Mouse (Mus musculus): ENCODE results near the gene Zdhhc5.
"Not testable (repeated sequence)": the region's sequence is repeated elsewhere in the genome, so short reads cannot be mapped to it uniquely, and the experiment has no call there.

Zdhhc5 gene

GRCm38 (mm10) chr2:84695007-84695695 is 19.8 kb downstream of the Zdhhc5 start:
- DNase-seq (ENCODE audit: low spot score): no peak

DNA sequence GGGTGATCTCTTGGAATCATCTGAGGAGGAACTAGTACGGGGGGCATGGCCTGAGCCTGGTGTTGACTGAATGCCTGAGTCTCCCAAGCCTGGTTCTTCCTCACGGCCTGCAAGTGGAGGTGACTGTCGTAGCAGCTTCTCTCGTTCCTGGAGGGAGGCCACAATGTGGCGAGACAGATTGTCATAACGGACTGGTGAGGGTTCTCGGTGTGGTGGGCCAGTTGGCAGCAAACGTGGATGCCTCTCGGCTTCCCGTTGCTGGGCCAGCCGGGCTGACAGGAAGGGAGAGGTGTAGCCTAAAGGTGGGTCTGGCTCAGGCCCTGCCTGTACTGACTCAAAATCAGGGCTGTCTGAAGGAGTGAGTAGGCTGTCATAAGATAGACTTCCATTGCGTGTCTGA is 24.9 kb downstream of the Zdhhc5 start:
- no peak for DNase-seq (ENCODE audit: low spot score)

DNA sequence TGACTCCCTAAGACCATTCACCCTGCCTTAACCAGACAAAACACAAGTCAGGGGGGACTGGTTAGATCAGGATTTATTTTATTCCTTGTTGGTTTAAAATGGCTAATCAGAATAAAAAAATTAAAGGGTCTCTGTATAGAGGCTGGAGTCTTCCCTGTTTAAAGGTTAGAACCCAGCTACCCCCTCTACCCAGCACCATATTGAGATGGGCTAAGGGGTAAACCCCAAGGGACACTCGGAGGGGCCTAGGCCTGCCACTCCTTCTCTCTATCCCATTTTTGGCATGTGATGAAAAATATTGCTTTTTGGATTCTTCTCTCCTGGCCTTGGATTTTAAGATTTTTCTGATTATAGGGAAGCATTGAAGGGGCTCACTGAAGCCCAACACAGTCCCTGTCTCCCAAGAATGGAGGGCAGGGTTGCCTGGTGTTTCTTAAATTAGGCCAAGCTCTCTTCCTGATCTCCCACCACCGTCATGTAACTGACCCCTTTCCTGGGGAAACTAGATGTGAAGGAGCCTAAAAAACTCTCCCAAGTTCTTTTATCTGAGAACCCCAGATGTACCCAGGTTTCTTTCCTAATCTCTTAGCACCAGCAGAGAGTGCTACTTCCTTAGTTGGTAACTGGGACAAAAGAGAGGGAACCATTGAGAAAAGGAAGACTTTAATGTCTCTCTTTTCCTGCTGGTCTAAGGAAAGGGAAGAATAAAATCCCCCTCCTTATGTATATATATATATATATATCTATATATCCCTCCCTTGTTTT is 26.7 kb downstream of the Zdhhc5 start:
- DNase-seq (ENCODE audit: low spot score): no peak

DNA sequence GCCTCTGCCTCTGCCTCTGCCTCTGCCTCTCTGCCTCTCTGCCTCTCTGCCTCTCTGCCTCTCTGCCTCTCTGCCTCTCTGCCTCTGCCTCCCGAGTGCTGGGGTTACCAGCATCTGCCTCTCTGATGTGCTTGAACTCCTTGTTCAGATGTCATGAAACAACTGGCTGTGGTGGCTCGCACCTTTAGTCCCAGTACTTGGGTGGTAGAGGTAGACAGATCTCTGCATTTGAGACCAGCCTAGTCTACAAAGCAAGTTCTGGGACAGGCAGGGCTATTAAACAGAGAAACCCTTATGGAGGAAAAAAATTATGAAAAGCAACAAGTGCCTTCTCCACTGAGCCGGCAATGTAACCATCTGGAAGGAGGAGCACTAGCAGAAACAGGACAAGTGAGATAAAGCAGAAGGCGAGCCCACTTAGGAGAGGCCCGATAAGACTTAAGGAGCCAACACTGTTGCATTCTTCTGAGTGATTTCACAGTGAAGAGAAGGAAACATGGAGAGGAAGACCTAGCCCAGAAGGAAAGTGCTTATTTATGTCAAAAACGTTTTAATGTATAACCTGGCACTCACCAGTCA is 32.3 kb downstream of the Zdhhc5 start:
- peak; percentile 37 for DNase-seq (ENCODE audit: low spot score)

GRCm38 (mm10) chr2:84679016-84679415 is 36.0 kb downstream of the Zdhhc5 start, which contains the start of gene Tmx2:
Gene Tmx2 (minus strand): TSS chr2:84679140.
- no peak for DNase-seq (ENCODE audit: low spot score)

- DNase-seq (ENCODE audit: low spot score): peak; percentile 83
Measured at GRCm38 (mm10) chr2:84677968-84678880, 36.8 kb downstream of the Zdhhc5 start, which contains the start of the genes Gm28635 and Med19. Gene Gm28635 (minus strand): TSS chr2:84678041. Gene Med19 (plus strand): TSS chr2:84678402.

GRCm38 (mm10) chr2:84677270-84677967 is 37.6 kb downstream of the Zdhhc5 start:
- DNase-seq (ENCODE audit: low spot score): no peak

DNA sequence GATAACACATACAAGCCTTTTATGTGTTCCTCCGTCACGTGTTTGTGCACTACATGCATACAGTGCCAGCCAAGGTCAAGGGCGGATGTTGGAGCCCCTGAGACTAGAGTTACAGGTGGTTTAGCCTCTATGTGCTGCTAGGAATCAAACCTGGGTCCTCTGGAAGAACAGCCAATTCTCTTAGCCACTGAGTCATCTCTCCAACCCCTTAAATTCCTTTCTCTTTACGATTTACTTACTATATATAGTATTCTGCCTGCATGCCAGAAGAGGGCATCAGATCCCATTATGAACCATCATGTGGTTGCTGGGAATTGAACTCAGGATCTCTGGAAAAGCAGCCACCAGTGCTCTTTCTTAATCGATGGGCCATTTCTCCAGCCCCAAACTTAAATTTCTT is 43.4 kb downstream of the Zdhhc5 start:
- not testable (repeated sequence) for DNase-seq (ENCODE audit: low spot score)

- DNase-seq (ENCODE audit: low spot score): peak; percentile 69
Measured at GRCm38 (mm10) chr2:84670569-84670933, 44.4 kb downstream of the Zdhhc5 start, which contains the start of gene Selenoh. Gene Selenoh (minus strand): TSS chr2:84670770.

- no peak for DNase-seq (ENCODE audit: low spot score)
Measured at GRCm38 (mm10) chr2:84669828-84670568, 45.0 kb downstream of the Zdhhc5 start.

GRCm38 (mm10) chr2:84666081-84666480 is 48.9 kb downstream of the Zdhhc5 start:
- DNase-seq (ENCODE audit: low spot score): no peak

DNA sequence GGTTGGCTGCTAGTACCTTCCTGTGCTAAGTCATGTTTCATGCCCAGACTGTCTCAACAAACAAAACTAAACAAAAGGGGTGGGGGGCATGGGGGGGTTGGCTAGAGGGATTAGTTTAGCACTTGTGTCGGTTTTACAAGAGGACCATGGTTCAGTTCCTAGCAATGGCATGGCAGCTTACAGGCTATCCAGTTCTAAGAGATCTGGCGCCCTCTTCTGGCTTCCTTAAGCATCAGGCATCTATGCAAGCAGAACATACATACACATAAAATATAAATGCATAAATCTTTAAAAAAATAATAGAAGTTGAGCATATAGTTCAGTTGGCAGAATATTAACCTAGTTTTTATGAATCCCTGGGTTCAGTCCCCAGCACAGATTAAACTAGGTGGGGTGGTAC is 52.1 kb downstream of the Zdhhc5 start:
- DNase-seq (ENCODE audit: low spot score): peak; percentile 32

GRCm38 (mm10) chr2:84660253-84660652 is 54.7 kb downstream of the Zdhhc5 start:
- DNase-seq (ENCODE audit: low spot score): no peak

- DNase-seq (ENCODE audit: low spot score): no peak
Measured at GRCm38 (mm10) chr2:84658806-84659205, 56.2 kb downstream of the Zdhhc5 start, which contains the start of gene Btbd18. Gene Btbd18 (plus strand): TSS chr2:84659079.

DNA sequence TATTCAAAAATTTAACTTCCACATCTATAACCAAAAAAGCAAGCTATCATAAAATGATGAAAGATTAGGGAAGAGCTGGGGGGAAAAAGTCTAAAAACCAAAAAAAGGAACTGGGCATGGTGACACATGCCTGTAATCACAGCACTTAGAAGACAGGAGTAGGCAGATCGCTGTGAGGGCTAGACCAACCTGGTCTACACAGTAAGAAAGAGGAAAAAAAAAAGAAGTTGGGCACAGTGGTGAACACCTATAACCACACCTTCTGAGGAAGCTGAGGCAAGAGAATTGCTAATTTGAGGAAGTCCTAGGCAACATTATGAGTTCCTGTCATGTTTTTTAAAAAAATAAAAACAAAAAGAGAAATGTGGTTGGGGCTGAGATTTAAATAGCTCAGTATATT is 59.1 kb downstream of the Zdhhc5 start:
- no peak for DNase-seq (ENCODE audit: low spot score)

DNA sequence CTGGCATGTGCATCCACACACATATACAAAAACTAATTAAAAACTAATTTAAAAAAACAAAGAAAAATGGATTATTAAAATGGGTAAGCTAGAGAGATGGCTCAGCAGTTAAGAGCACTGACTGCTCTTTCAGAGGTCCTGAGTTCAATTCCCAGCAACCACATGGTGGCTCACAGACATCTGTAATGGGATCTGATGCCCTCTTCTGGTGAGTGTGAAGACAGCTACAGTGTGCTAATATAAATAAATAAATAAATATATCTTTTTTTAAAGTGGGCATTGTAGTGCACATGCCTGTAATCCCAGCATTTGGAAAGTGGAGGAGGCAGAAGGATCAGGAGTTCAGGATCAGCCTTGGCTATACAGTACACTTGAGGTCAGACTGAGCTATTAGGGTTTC is 61.6 kb downstream of the Zdhhc5 start:
- DNase-seq (ENCODE audit: low spot score): no peak

DNA sequence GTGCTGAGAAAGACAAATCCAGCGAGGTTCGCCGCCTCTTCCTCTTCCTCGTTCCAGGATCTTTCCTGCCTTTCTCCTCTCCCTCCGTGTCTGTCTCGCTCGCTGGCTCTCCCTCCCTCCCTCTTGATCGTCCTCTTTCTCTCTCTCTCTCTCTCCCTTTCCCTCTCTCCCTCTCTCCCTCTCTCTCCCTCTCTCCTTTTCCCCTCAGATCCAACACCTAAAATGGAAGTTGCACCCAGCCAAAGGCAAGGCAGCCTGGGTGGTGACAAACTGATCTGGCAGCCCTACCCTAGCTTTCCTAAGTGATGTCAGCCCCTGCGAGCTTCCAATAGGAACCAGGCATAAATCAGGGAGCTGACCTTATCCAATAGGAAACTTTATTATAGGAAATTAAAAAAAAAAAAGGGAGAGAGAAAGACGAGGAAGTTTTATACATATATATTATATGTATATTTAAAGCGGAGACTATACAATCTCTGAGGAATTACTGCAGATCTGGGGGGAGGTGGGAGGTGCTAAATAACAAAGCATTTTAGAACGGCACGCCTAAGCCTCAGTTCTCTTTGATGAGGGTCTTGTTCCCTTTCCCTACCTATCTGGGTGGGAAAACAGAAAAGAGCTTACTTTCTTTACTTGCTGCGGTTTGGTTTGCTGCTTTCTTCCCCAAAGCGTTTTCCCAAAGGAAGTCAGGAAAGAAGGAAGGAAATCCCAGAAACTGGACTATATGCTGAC is 64.3 kb downstream of the Zdhhc5 start, which contains the start of gene Ctnnd1:
Gene Ctnnd1 (minus strand): TSS at position 302 of the 732 bp plus-strand sequence.
- DNase-seq (ENCODE audit: low spot score): peak; percentile 19

- DNase-seq (ENCODE audit: low spot score): no peak
Measured at GRCm38 (mm10) chr2:84649674-84650073, 65.3 kb downstream of the Zdhhc5 start.

DNA sequence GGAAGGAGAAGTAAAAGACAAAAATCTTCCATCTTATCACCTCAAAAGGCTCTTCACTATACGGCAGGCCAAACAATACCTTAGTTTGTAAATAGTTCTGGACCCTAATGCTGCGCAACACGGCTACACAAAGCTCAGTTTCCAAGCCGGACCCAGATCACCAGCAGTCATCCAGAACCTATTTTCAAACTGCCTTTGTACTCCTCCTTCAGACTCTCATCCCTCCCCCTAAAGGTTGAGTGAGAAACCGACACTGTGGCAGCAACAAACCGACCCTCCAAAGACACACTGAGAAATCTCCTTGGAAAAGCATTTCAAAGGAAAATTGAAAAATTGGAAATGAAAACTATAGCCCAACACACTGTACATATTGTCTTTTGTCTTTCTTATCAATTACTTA is 66.6 kb downstream of the Zdhhc5 start:
- no peak for DNase-seq (ENCODE audit: low spot score)

All from spleen, adult 12 weeks (tissue).